Mouse (Mus musculus): ENCODE results near the gene Rasal2. TPM values are rescaled to one million over a fixed set of nuclear protein-coding genes. Genes with fewer than 3 reads are reported as not detected.
A peak's percentile ranks its signal among the peaks of the same experiment; 100 is the strongest.

Rasal2 gene
- polyA plus RNA-seq, 1 experiment from 2014 or later: 15.3 TPM

- no peak for ATAC-seq
Observed at GRCm38 (mm10) chr1:157141014-157141413, 271.4 kb downstream of the Rasal2 start.

GRCm38 (mm10) chr1:157137854-157138241 lies 274.5 kb downstream of the Rasal2 start:
- no peak overlapping the region for H3K27ac ChIP-seq (ENCODE audit: low read length)
- no peak overlapping the region for H3K4me2 ChIP-seq (replicated peaks; ENCODE audit: low read depth, low read length)
- no peaks in the 10 kb centered on the region for H3K9me3 ChIP-seq (ENCODE audit: low read length)
- H3K27me3 ChIP-seq (replicated peaks; ENCODE audit: insufficient read depth, low read length): no peaks in the 10 kb centered on the region
- TF ChIP-seq CTCF (IDR thresholded peaks at IDR 0.05): no peak
- no peak overlapping the region for H3K4me3 ChIP-seq (ENCODE audit: low read depth, low read length)
- H3K4me1 ChIP-seq (ENCODE audit: insufficient read depth, low read depth, low read length): no peaks in the 10 kb centered on the region
- WGBS: 58% methylated on average over 1 of the region's 1 CpGs
- H3K9ac ChIP-seq (replicated peaks; ENCODE audit: low read depth): no peak overlapping the region
- DNase-seq (ENCODE audit: low spot score): no peak
- H3K36me3 ChIP-seq (ENCODE audit: insufficient read depth, low read length): no peaks in the 10 kb centered on the region
- no peak for ATAC-seq

More at GRCm38 (mm10) chr1:157141014-157141413, 271.4 kb downstream of the Rasal2 start:
- no peak overlapping the region for H3K9ac ChIP-seq (replicated peaks; ENCODE audit: low read depth)
- no peak overlapping the region for H3K4me3 ChIP-seq (ENCODE audit: low read depth, low read length)
- H3K27ac ChIP-seq (ENCODE audit: low read length): no peak overlapping the region
- no peaks in the 10 kb centered on the region for H3K36me3 ChIP-seq (ENCODE audit: insufficient read depth, low read length)
- H3K4me1 ChIP-seq (ENCODE audit: insufficient read depth, low read depth, low read length): no peaks in the 10 kb centered on the region
- no peaks in the 10 kb centered on the region for H3K27me3 ChIP-seq (replicated peaks; ENCODE audit: insufficient read depth, low read length)
- no peaks in the 10 kb centered on the region for H3K9me3 ChIP-seq (ENCODE audit: low read length)
- no peak overlapping the region for H3K4me2 ChIP-seq (replicated peaks; ENCODE audit: low read depth, low read length)
- DNase-seq (ENCODE audit: low spot score): no peak
- 80% methylated on average over 3 of the region's 3 CpGs for WGBS
- TF ChIP-seq CTCF (IDR thresholded peaks at IDR 0.05) (no peak), EP300 (IDR thresholded peaks at IDR 0.05) (no peak)

- 46% methylated on average over 9 of the region's 9 CpGs for WGBS
- peak; percentile 75 for DNase-seq (ENCODE audit: low spot score)
- H3K36me3 ChIP-seq (ENCODE audit: insufficient read depth, low read length): no peaks in the 10 kb centered on the region
Observed at GRCm38 (mm10) chr1:157137132-157137853, 275.1 kb downstream of the Rasal2 start.

GRCm38 (mm10) chr1:157128219-157128618 lies 284.2 kb downstream of the Rasal2 start:
- H3K9me3 ChIP-seq (ENCODE audit: low read length): no peaks in the 10 kb centered on the region
- peak; percentile 35; the same call in 1 of the 2 replicates for ATAC-seq
- no peak overlapping the region for H3K4me2 ChIP-seq (replicated peaks; ENCODE audit: low read depth, low read length)
- WGBS: 91% methylated on average over 2 of the region's 2 CpGs
- H3K27me3 ChIP-seq (replicated peaks; ENCODE audit: insufficient read depth, low read length): no peaks in the 10 kb centered on the region
- no peak overlapping the region for H3K4me3 ChIP-seq (ENCODE audit: low read depth, low read length)
- H3K27ac ChIP-seq (ENCODE audit: low read length): no peak overlapping the region
- no peak for TF ChIP-seq CTCF (IDR thresholded peaks at IDR 0.05)
- no peak for TF ChIP-seq EP300 (IDR thresholded peaks at IDR 0.05)
- no peak overlapping the region for H3K9ac ChIP-seq (replicated peaks; ENCODE audit: low read depth)
- no peaks in the 10 kb centered on the region for H3K4me1 ChIP-seq (ENCODE audit: insufficient read depth, low read depth, low read length)
- peak; percentile 22 for DNase-seq (ENCODE audit: low spot score)
- no peaks in the 10 kb centered on the region for H3K36me3 ChIP-seq (ENCODE audit: insufficient read depth, low read length)

More at GRCm38 (mm10) chr1:157137132-157137853, 275.1 kb downstream of the Rasal2 start:
- Histone ChIP-seq H3K9ac (replicated peaks; ENCODE audit: low read depth) (no peak overlapping the region), H3K4me3 (ENCODE audit: low read depth, low read length) (no peak overlapping the region), H3K27ac (ENCODE audit: low read length) (no peak overlapping the region), H3K4me2 (replicated peaks; ENCODE audit: low read depth, low read length) (no peak overlapping the region), H3K27me3 (replicated peaks; ENCODE audit: insufficient read depth, low read length) (no peaks in the 10 kb centered on the region), H3K4me1 (ENCODE audit: insufficient read depth, low read depth, low read length) (no peaks in the 10 kb centered on the region), H3K9me3 (ENCODE audit: low read length) (no peaks in the 10 kb centered on the region)
- no peak for TF ChIP-seq EP300 (IDR thresholded peaks at IDR 0.05)
- TF ChIP-seq CTCF (IDR thresholded peaks at IDR 0.05): peak; percentile 50
- ATAC-seq: peak; percentile 91

GRCm38 (mm10) chr1:157123836-157124235 lies 288.6 kb downstream of the Rasal2 start:
- Histone ChIP-seq H3K27ac (ENCODE audit: low read length) (no peak overlapping the region), H3K9me3 (ENCODE audit: low read length) (no peaks in the 10 kb centered on the region), H3K4me2 (replicated peaks; ENCODE audit: low read depth, low read length) (no peak overlapping the region), H3K27me3 (replicated peaks; ENCODE audit: insufficient read depth, low read length) (no peaks in the 10 kb centered on the region), H3K4me1 (ENCODE audit: insufficient read depth, low read depth, low read length) (no peaks in the 10 kb centered on the region), H3K4me3 (ENCODE audit: low read depth, low read length) (no peak overlapping the region), H3K9ac (replicated peaks; ENCODE audit: low read depth) (no peak overlapping the region), H3K36me3 (ENCODE audit: insufficient read depth, low read length) (no peaks in the 10 kb centered on the region)
- WGBS: 42% methylated on average over 3 of the region's 3 CpGs
- no peak for DNase-seq (ENCODE audit: low spot score)
- ATAC-seq: no peak
- TF ChIP-seq EP300 (IDR thresholded peaks at IDR 0.05): no peak
- no peak for TF ChIP-seq CTCF (IDR thresholded peaks at IDR 0.05)

- no peak overlapping the region for H3K4me3 ChIP-seq (ENCODE audit: low read depth, low read length)
- ATAC-seq (no peak), DNase-seq (ENCODE audit: low spot score) (no peak)
- no peak overlapping the region for H3K27ac ChIP-seq (ENCODE audit: low read length)
- no peak overlapping the region for H3K9ac ChIP-seq (replicated peaks; ENCODE audit: low read depth)
- no peaks in the 10 kb centered on the region for H3K36me3 ChIP-seq (ENCODE audit: insufficient read depth, low read length)
- H3K9me3 ChIP-seq (ENCODE audit: low read length): no peaks in the 10 kb centered on the region
- WGBS: 71% methylated on average over 6 of the region's 6 CpGs
- TF ChIP-seq EP300 (IDR thresholded peaks at IDR 0.05): no peak
- no peak for TF ChIP-seq CTCF (IDR thresholded peaks at IDR 0.05)
- 0 out of 2 replicates have a peak, but pooled peaks cover 2% of the 10 kb centered on the region for H3K4me1 ChIP-seq (ENCODE audit: insufficient read depth, low read depth, low read length)
- no peaks in the 10 kb centered on the region for H3K27me3 ChIP-seq (replicated peaks; ENCODE audit: insufficient read depth, low read length)
- no peak overlapping the region for H3K4me2 ChIP-seq (replicated peaks; ENCODE audit: low read depth, low read length)
Observed at GRCm38 (mm10) chr1:157119168-157119567, 293.2 kb downstream of the Rasal2 start.
